Mouse (Mus musculus) splenic B cell, adult 2 months (primary cell): ENCODE data around the gene Sun3.
A peak's percentile ranks its signal among the peaks of the same experiment; 100 is the strongest.

Experiments
- DNase-seq: peaks from one replicate; pipeline ENCODE4 v3.0.0-alpha.2; 2011; ENCODE audit warnings: low read depth, low spot score
- H3K27me3 ChIP-seq: 2 replicates; pipeline ENCODE4 v1.6.1; 2012; ENCODE audit warnings: mild to moderate bottlenecking, low read length, moderate library complexity, mixed read lengths; ENCODE audit not compliant: control insufficient read depth, poor library complexity, insufficient read depth, severe bottlenecking
- H3K36me3 ChIP-seq: 2 replicates; pipeline ENCODE4 v1.6.1; 2012; ENCODE audit warnings: mild to moderate bottlenecking, low read length, moderate library complexity, mixed read lengths; ENCODE audit not compliant: control insufficient read depth, poor library complexity, insufficient read depth, severe bottlenecking

Gene Sun3

GRCm38 (mm10) chr11:9048703-9049060, at the start of gene Sun3:
Gene Sun3, minus strand, starts transcription at chr11:9048991.
- H3K36me3 ChIP-seq: no peaks in the 10 kb centered on the region

DNA sequence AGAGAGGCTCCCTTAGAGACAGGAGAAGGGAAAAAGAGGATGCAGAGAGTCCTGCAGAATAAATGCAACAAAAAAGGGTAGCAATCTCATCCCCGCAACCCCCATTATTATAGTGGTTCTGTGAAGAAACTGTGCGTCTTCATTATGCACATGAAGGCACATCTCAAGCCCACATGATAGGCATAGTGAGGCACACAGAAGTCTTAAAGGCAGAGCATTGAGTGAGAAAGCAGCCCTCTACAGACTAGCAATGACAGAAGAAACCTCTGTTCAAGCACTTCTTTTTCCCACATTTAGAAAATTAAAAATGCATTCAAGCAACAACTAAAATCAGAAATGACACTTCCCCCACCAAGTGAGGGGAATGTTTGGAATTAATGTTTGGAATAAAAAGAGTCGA, 27.7 kb upstream of the Sun3 start:
- no peaks in the 10 kb centered on the region for H3K36me3 ChIP-seq

More at GRCm38 (mm10) chr11:9048703-9049060, at the start of gene Sun3:
- no peak for DNase-seq
- no peaks in the 10 kb centered on the region for H3K27me3 ChIP-seq

GRCm38 (mm10) chr11:9060484-9060883, 11.7 kb upstream of the Sun3 start:
- H3K36me3 ChIP-seq: no peaks in the 10 kb centered on the region
- no peaks in the 10 kb centered on the region for H3K27me3 ChIP-seq
- DNase-seq: no peak

More for the DNA sequence above, 27.7 kb upstream of the Sun3 start:
- no peaks in the 10 kb centered on the region for H3K27me3 ChIP-seq
- no peak for DNase-seq

- no peaks in the 10 kb centered on the region for H3K27me3 ChIP-seq
- DNase-seq: no peak
- no peaks in the 10 kb centered on the region for H3K36me3 ChIP-seq
These were observed 11.2 kb upstream of the Sun3 start for GRCm38 (mm10) chr11:9060029-9060428.

DNA sequence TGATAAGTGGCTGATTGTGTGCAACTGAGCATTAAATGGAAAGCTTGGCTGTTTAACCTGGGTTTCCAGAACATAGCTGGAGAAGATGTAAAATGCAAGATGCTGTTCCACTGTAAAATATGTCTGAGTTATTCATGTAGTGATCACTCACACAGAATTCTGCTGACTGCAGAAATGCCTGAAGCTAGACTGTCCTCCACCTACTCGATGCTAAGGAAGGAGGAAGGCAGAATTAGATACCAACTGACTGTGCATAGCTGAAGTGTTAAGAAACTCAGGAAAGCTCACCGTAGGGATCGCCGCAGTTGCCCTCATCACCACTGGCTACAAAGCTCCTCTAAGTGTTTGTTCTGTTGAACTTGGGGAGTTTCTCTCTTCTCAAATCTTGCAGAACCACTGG, 8.9 kb upstream of the Sun3 start:
- no peaks in the 10 kb centered on the region for H3K36me3 ChIP-seq
- no peak for DNase-seq

GRCm38 (mm10) chr11:9056937-9057336, 8.1 kb upstream of the Sun3 start:
- H3K27me3 ChIP-seq: no peaks in the 10 kb centered on the region
- no peaks in the 10 kb centered on the region for H3K36me3 ChIP-seq
- DNase-seq: no peak

More for the DNA sequence above, 8.9 kb upstream of the Sun3 start:
- H3K27me3 ChIP-seq: no peaks in the 10 kb centered on the region

DNA sequence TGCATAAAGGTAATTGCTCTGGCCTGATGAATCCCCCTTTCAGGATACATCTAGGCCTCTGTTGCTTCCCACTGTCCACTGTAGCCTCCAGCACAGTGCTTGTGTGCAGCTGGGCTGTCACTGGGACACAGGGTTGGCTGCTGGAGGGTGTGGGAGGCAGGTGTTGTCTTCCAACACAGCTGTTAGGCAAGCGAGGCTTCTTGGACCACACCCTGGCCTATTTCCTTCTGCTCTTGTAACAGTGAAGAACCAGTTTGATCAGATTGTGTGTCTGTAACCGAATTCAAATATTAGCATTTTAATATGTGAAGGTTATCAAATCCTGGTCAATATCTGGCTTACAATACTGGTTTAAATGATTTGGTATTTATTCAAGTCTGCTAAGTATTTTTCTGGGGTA, 3.1 kb upstream of the Sun3 start:
- H3K27me3 ChIP-seq: no peaks in the 10 kb centered on the region
- no peak for DNase-seq
- no peaks in the 10 kb centered on the region for H3K36me3 ChIP-seq

DNA sequence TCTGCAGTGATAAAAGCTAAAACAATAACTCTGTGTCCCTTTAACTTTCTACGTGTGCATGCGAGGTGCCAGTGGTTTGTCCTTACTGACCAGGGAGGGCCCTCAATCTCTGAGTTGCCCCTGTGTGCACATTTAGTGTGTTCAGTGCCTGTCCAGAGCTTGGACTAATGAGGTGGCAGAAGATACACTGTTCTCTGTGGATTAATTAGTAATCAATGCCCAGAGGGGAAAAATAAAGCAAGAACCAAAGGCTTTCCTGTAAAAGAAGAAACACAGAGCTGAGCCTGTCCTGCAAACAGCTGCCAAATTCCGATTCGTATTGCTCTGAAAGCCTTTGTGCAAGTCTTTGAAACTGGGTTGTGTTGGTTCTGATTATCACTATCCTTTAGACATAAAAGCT, 1.4 kb upstream of the Sun3 start:
- Histone ChIP-seq H3K27me3 (no peaks in the 10 kb centered on the region), H3K36me3 (no peaks in the 10 kb centered on the region)
- no peak for DNase-seq

DNA sequence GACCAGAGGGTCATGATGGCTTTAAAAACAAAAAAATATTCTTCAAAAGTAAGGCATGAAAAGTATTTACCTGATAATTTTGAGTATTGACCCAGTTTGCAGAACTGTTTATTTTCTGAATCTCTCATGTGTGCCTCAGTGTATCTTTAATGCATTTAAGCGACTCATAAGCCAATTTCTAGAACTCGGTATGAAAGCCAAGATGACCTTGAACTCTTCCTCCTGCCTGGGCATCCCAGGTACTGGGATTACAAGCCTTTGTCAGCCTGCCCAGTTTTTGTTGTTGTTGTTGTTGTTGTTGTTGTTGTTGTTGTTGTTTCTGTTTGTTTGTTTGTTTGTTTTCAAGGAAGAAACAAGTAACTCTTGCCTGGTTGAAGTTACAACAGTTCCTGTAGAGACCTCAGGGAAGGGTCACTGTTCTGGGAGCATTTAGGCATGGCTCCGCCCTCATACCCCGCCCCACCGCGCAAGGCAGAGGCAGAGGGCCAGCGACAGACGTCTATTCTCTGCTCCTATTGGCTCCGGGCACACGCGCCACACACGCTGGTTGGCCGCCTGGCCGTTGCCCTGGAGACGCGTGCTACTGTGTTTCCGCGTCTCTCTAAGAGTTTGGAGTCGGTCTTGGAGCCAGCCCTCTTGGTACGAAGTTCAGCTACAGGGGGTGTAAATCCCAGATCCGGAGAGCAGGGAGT, 634 bp downstream of the Sun3 start, which contains the start of gene Gm11992:
Gm11992 (plus strand) TSS at position 584 of the 692 bp plus-strand sequence.
- DNase-seq: peak; percentile 6
- no peaks in the 10 kb centered on the region for H3K27me3 ChIP-seq
- H3K36me3 ChIP-seq: no peaks in the 10 kb centered on the region

DNA sequence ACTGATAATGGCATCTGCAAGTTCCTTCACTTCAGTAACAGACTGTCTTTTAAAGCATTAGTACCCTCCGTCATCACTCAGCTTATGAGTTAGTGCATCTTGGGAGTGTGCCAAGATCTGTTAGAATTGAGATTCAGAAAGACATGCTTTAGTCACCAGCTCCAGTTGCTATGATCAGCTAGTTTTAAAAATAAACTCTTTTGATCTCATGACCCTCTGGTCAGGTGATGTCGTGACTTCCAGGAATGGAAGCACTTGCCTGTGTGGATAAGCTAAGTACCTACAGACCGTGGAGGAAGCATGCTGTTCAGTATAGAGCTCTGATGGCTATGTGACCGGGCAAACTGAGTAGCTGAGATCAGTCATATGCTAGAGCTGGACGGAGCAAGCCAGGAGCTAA, 1.7 kb downstream of the Sun3 start:
- Histone ChIP-seq H3K27me3 (no peaks in the 10 kb centered on the region), H3K36me3 (no peaks in the 10 kb centered on the region)
- DNase-seq: no peak

GRCm38 (mm10) chr11:9046546-9046945, 2.2 kb downstream of the Sun3 start:
- no peak for DNase-seq
- H3K27me3 ChIP-seq: no peaks in the 10 kb centered on the region
- no peaks in the 10 kb centered on the region for H3K36me3 ChIP-seq

DNA sequence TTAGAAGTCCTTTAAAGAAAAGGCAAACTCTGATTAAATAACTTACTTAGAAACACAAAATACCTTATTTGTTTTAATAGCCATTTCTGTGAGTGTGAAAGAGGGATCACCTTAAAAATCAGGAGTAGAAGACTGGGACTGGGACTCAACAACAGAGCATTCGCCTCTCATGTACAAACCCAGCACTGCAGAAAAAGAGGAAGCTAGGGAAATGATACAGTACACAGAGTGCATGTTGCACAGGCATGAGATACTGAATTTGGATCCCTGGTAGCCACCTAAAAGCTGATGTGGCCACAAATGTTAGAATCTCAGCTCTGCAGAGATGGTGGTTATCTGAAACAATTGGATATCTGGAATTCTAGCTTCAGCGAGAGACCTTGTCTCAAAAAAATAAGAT, 17.3 kb downstream of the Sun3 start:
- Histone ChIP-seq H3K27me3 (no peaks in the 10 kb centered on the region), H3K36me3 (no peaks in the 10 kb centered on the region)
- DNase-seq: no peak

- no peak for DNase-seq
- H3K36me3 ChIP-seq: no peaks in the 10 kb centered on the region
- no peaks in the 10 kb centered on the region for H3K27me3 ChIP-seq
These were observed 23.6 kb downstream of the Sun3 start for GRCm38 (mm10) chr11:9025211-9025610.

DNA sequence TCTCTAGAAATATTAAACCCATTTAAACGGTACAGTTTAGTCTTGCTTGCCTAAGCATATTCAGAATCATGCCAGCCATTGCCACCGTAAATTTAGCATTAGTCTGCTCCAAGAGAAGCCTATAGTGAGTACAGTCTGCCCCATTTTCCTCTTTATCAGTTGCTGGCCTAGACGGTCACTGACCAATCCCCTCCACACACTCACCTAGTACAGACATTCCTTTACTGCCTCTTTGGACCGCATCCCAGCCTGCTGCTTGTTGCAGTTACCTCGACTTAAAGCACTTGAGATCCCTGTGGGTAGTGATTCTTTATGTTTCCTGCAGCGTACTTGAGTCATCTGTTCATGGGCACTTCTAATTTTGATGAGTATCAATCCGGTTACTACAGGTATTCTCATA, 24.0 kb downstream of the Sun3 start:
- no peaks in the 10 kb centered on the region for H3K36me3 ChIP-seq
- H3K27me3 ChIP-seq: no peaks in the 10 kb centered on the region
- no peak for DNase-seq

GRCm38 (mm10) chr11:9020207-9020606, 28.6 kb downstream of the Sun3 start:
- DNase-seq: no peak
- Histone ChIP-seq H3K27me3 (no peaks in the 10 kb centered on the region), H3K36me3 (no peaks in the 10 kb centered on the region)
